Mouse (Mus musculus) embryo, embryonic 10 days (tissue): ENCODE measurements around the gene B3gnt3.

Experiments
- DNase-seq: peaks from one replicate; pipeline ENCODE4 v3.0.0-alpha.2; 2015; ENCODE audit warnings: low spot score

B3gnt3 gene

DNA sequence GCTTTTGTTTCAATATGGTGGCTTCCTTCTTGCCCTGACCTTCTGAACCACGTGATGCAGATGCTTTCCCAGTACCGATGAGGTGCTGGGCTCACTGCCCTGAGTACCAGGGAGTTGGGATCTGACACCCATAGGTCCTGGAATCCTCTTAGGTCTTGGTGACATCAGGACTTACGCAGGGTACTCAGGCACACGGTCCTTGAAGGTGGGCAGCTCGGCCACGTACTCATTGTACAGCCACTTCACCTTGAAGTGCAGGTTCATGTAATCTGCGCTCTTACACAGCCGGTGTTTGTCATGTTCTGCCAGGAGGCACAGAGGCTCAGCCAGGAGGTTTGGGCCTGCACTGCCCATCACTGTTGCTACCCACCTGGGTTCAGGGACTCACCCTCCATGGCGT is 56.1 kb downstream of the B3gnt3 start:
- DNase-seq, result no peak
